Mouse (Mus musculus) CH12.LX (cell line): ENCODE measurements at regions not wholly inside any gene's neighbourhood (a gene's known extent, or its start where the extent isn't known, plus 50 kb on each side); places are given as distances from the start of the nearest gene placed in this dataset.
A peak's percentile ranks its signal among the peaks of the same experiment; 100 is the strongest.

ENCODE experiments used
- DNase-seq: peaks from one replicate; pipeline ENCODE4 v3.0.0-alpha.2; 2013; ENCODE audit errors: extremely low read depth
- H3K27ac ChIP-seq: 2 replicates; pipeline ENCODE4 v1.5.1; 2012; ENCODE audit warnings: low read depth, mild to moderate bottlenecking, control low read depth, moderate library complexity; ENCODE audit not compliant: insufficient read depth
- H3K27me3 ChIP-seq: replicated peaks from 2 replicates; pipeline ENCODE3; 2012; ENCODE audit warnings: inconsistent platforms
- H3K36me3 ChIP-seq, 2 experiments: replicated peaks in 1 of 2; 2 replicates each; pipeline versions ENCODE3 to v1.6.1; 2012; ENCODE audit warnings: inconsistent platforms in 1 of 2, low read length in 1 of 2, mild to moderate bottlenecking in 1 of 2, mixed read lengths in 1 of 2, moderate library complexity in 1 of 2; ENCODE audit not compliant: control insufficient read depth in 1 of 2, insufficient read depth in 1 of 2
- H3K4me1 ChIP-seq, 2 experiments: 2 replicates each; pipeline ENCODE4 v1.6.1; 2012; ENCODE audit warnings: inconsistent platforms in 1 of 2, moderate library complexity in 1 of 2; ENCODE audit not compliant: insufficient read depth in 2 of 2, control insufficient read depth in 1 of 2
- H3K4me2 ChIP-seq: 2 replicates; pipeline ENCODE4 v1.6.1; 2012; ENCODE audit warnings: low read depth, mild to moderate bottlenecking, control low read depth; ENCODE audit not compliant: poor library complexity, insufficient read depth, severe bottlenecking
- H3K4me3 ChIP-seq, 3 experiments: fragments of 150-350 bp in 1 of 3; sonication (generic) in 1 of 3; replicated peaks in 1 of 3; 2 replicates each; pipeline versions ENCODE3 to v1.5.1; 2011 to 2012; ENCODE audit warnings: low read depth in 2 of 3, low read length in 2 of 3, mild to moderate bottlenecking in 2 of 3, moderate library complexity in 2 of 3, control low read depth in 1 of 3, improper control_type of control experiment in 1 of 3, inconsistent platforms in 1 of 3, mixed read lengths in 1 of 3; ENCODE audit not compliant: poor library complexity in 1 of 3
- H3K79me2 ChIP-seq: replicated peaks from 2 replicates; pipeline ENCODE4 v1.6.1; 2012; ENCODE audit warnings: mild to moderate bottlenecking, moderate library complexity; ENCODE audit not compliant: control insufficient read depth, poor library complexity, insufficient read depth, severe bottlenecking; ENCODE audit errors: extremely low read depth
- H3K9ac ChIP-seq: 2 replicates; pipeline ENCODE4 v1.6.1; 2012; ENCODE audit warnings: low read depth, mild to moderate bottlenecking, control low read depth, moderate library complexity; ENCODE audit not compliant: insufficient read depth
- H3K9me3 ChIP-seq: replicated peaks from 2 replicates; pipeline ENCODE3; 2012; ENCODE audit warnings: low read length, inconsistent platforms, mixed read lengths
- CHD2 ChIP-seq: IDR thresholded peaks from 2 replicates; pipeline ENCODE4 v1.6.1; 2011; ENCODE audit warnings: low read length, improper control_type of control experiment
- CTCF ChIP-seq, 2 experiments: IDR thresholded peaks in 1 of 2; conservative IDR thresholded peaks in 1 of 2; 2 replicates each; pipeline ENCODE4 v1.5.1; 2011 to 2012; ENCODE audit warnings: low read depth in 2 of 2, low read length in 2 of 2, improper control_type of control experiment in 1 of 2, inconsistent platforms in 1 of 2, mild to moderate bottlenecking in 1 of 2, moderate library complexity in 1 of 2
- E2F4 ChIP-seq: IDR thresholded peaks from 2 replicates; pipeline ENCODE4 v1.6.1; 2011; ENCODE audit warnings: low read depth, low read length, improper control_type of control experiment; ENCODE audit not compliant: insufficient replicate concordance
- HCFC1 ChIP-seq: IDR thresholded peaks from 2 replicates; pipeline ENCODE4 v1.6.1; 2012; ENCODE audit warnings: low read depth, mild to moderate bottlenecking, inconsistent platforms, low read length, improper control_type of control experiment
- IRF4 ChIP-seq: IDR thresholded peaks from 2 replicates; pipeline ENCODE4 v1.6.1; 2014; ENCODE audit warnings: low read depth, mild to moderate bottlenecking, inconsistent platforms, low read length, improper control_type of control experiment
- JUN ChIP-seq: IDR thresholded peaks from 2 replicates; pipeline ENCODE4 v1.6.1; 2011; ENCODE audit warnings: low read depth, mild to moderate bottlenecking, low read length, improper control_type of control experiment, moderate library complexity; ENCODE audit not compliant: insufficient read depth
- MAZ ChIP-seq: IDR thresholded peaks from 2 replicates; pipeline ENCODE4 v1.6.1; 2012; ENCODE audit warnings: low read depth, mild to moderate bottlenecking, inconsistent platforms, low read length, improper control_type of control experiment, moderate library complexity
- MXI1 ChIP-seq: IDR thresholded peaks from 2 replicates; pipeline ENCODE4 v1.6.1; 2011; ENCODE audit warnings: mild to moderate bottlenecking, low read depth, low read length, improper control_type of control experiment
- NRF1 ChIP-seq: IDR thresholded peaks from 2 replicates; pipeline ENCODE4 v1.6.1; 2014; ENCODE audit warnings: low read depth, mild to moderate bottlenecking, inconsistent platforms, low read length, improper control_type of control experiment, moderate library complexity
- PAX5 ChIP-seq: IDR thresholded peaks from 2 replicates; pipeline ENCODE4 v1.6.1; 2012; ENCODE audit warnings: low read length, inconsistent platforms, mixed read lengths
- POLR2A ChIP-seq: IDR thresholded peaks from 2 replicates; pipeline ENCODE4 v1.6.1; 2011; ENCODE audit warnings: low read depth, mild to moderate bottlenecking, improper control_type of control experiment, low read length
- POLR2AphosphoS2 ChIP-seq: IDR thresholded peaks from 2 replicates; pipeline ENCODE4 v1.6.1; 2011; ENCODE audit warnings: low read depth, low read length, improper control_type of control experiment
- RAD21 ChIP-seq: IDR thresholded peaks from 2 replicates; pipeline ENCODE4 v1.6.1; 2011; ENCODE audit warnings: low read depth, mild to moderate bottlenecking, low read length, improper control_type of control experiment, moderate library complexity
- RCOR1 ChIP-seq: conservative IDR thresholded peaks from 2 replicates; pipeline ENCODE4 v1.6.1; 2012; ENCODE audit warnings: low read depth, mild to moderate bottlenecking, inconsistent platforms, low read length, improper control_type of control experiment
- TBP ChIP-seq: conservative IDR thresholded peaks from 2 replicates; pipeline ENCODE4 v1.6.1; 2011; ENCODE audit warnings: low read depth, low read length, improper control_type of control experiment
- USF1 ChIP-seq: IDR thresholded peaks from 2 replicates; pipeline ENCODE4 v1.6.1; 2014; ENCODE audit warnings: low read depth, mild to moderate bottlenecking, inconsistent platforms, low read length, improper control_type of control experiment
- ZNF384 ChIP-seq: IDR thresholded peaks from 2 replicates; pipeline ENCODE4 v1.6.1; 2012; ENCODE audit warnings: low read depth, low read length, improper control_type of control experiment, inconsistent platforms
- dilution Hi-C: fragments of 300-500 bp; cut with MboI; formaldehyde crosslinking; loops from 2 replicates; pipeline ENCODE4 v1.14.3; 2020; ENCODE audit warnings: low sequenced_read_pairs; ENCODE audit not compliant: extremely low pct_unique_long_range_greater_than_20kb, extremely low pct_ligation_motif_present
- in situ Hi-C: fragments of 300-500 bp; cut with MboI; formaldehyde crosslinking; loops from 3 replicates; pipeline ENCODE4 v1.14.3; 2019; ENCODE audit warnings: low sequenced_read_pairs, low pct_ligation_motif_present, low pct_unique_long_range_greater_than_20kb, mixed read lengths

- H3K27ac ChIP-seq = no peak overlapping the region
- no peaks in the 10 kb centered on the region for H3K9me3 ChIP-seq
- H3K79me2 ChIP-seq = no peaks in the 10 kb centered on the region
- H3K9ac ChIP-seq = no peak overlapping the region
- no peaks in the 10 kb centered on the region for H3K27me3 ChIP-seq
- no peak overlapping the region for H3K4me3 ChIP-seq
- H3K4me2 ChIP-seq = no peak overlapping the region
- H3K36me3 ChIP-seq = no peaks in the 10 kb centered on the region
- in situ Hi-C loops (no loop called here), dilution Hi-C loops (no loop called here)
- no peak for TF ChIP-seq CTCF (conservative IDR thresholded peaks at IDR 0.05 in 1 of 2, IDR thresholded peaks at IDR 0.05 in 1 of 2; ENCODE audit: low read depth in 2 of 2, low read length in 2 of 2)
- TF ChIP-seq TBP = no peak
- no peak for TF ChIP-seq HCFC1
- no peak for TF ChIP-seq ZNF384
- TF ChIP-seq IRF4 = no peak
- TF ChIP-seq POLR2A = no peak
- no peak for TF ChIP-seq POLR2AphosphoS2
- TF ChIP-seq PAX5 = no peak
- TF ChIP-seq MXI1 = no peak
- TF ChIP-seq JUN = no peak
- no peak for DNase-seq
- no peaks in the 10 kb centered on the region for H3K4me1 ChIP-seq
Observed at GRCm38 (mm10) chr15:41984267-41984666, 1850.1 kb downstream of the 9330182O14Rik start.

- no peak overlapping the region for H3K27ac ChIP-seq
- no peaks in the 10 kb centered on the region for H3K36me3 ChIP-seq
- in situ Hi-C loops (no loop called here), dilution Hi-C loops (no loop called here)
- no peaks in the 10 kb centered on the region for H3K27me3 ChIP-seq
- H3K4me1 ChIP-seq = no peaks in the 10 kb centered on the region
- TF ChIP-seq USF1 (no peak), RAD21 (peak; percentile 17), NRF1 (no peak)
- H3K4me3 ChIP-seq = no peak overlapping the region
- H3K9me3 ChIP-seq = no peaks in the 10 kb centered on the region
- H3K79me2 ChIP-seq = no peaks in the 10 kb centered on the region
- no peak for DNase-seq
- H3K4me2 ChIP-seq = no peak overlapping the region
- H3K9ac ChIP-seq = no peak overlapping the region
Observed at GRCm38 (mm10) chr15:41986264-41986663, 1852.1 kb downstream of the 9330182O14Rik start.

- Histone ChIP-seq H3K9ac (no peak overlapping the region), H3K4me2 (no peak overlapping the region), H3K4me3 (no peak overlapping the region), H3K4me1 (no peaks in the 10 kb centered on the region), H3K79me2 (no peaks in the 10 kb centered on the region), H3K9me3 (no peaks in the 10 kb centered on the region), H3K36me3 (no peaks in the 10 kb centered on the region), H3K27me3 (no peaks in the 10 kb centered on the region), H3K27ac (no peak overlapping the region)
- dilution Hi-C loops = no loop called here
- in situ Hi-C loops = no loop called here
- DNase-seq = no peak
- no peak for TF ChIP-seq RCOR1
- TF ChIP-seq MAZ = no peak
- no peak for TF ChIP-seq E2F4
- no peak for TF ChIP-seq CHD2
- no peak for TF ChIP-seq MXI1
- TF ChIP-seq TBP = no peak
- no peak for TF ChIP-seq IRF4
- TF ChIP-seq USF1 = no peak
- no peak for TF ChIP-seq NRF1
Observed at GRCm38 (mm10) chr15:41989065-41989464, 1854.9 kb downstream of the 9330182O14Rik start.
